Mouse (Mus musculus) thymus, adult 2 months (tissue): ENCODE data around the gene Gm1123.

Experiments used
- CTCF ChIP-seq: fragments of 200-500 bp; IDR thresholded peaks from 2 replicates; pipeline ENCODE4 v1.5.1; 2012; ENCODE audit warnings: mild to moderate bottlenecking, control low read depth, low read length, moderate library complexity, borderline replicate concordance; ENCODE audit not compliant: control insufficient read depth, poor library complexity, insufficient read depth; ENCODE audit errors: extremely low read depth
- POLR2A ChIP-seq: fragments of 200-500 bp; IDR thresholded peaks from 2 replicates; pipeline ENCODE4 v1.6.1; 2012; ENCODE audit warnings: mild to moderate bottlenecking, low read length, control low read depth, moderate library complexity; ENCODE audit not compliant: control insufficient read depth, poor library complexity, insufficient read depth; ENCODE audit errors: extremely low read depth

GRCm38 (mm10) chr9:99057751-99058150 lies 22.2 kb upstream of the Gm1123 start:
- TF ChIP-seq POLR2A (no peak), CTCF (no peak)
